Mouse (Mus musculus): ENCODE results near the gene Olfr477.
"Not testable (repeated sequence)": the region's sequence is repeated elsewhere in the genome, so short reads cannot be mapped to it uniquely, and the experiment has no call there.

Gene Olfr477

DNA sequence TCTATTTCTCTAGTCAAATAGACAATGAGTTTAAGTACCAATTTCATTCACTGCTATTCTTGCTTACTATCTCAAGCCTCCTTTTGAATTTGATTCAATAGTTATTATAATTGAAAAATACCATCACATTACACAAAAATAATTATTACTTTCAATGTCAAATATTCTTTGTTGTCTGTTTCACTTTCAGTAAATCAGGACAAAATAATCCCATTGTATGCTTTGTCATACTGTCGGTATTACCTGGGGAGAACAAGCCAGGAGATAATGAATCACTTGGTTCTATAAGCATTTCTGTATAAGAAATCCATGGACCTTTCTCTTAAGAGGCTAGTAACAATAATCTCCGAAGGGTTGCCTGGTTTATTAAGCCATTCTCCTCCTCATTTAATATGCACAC lies at the start of gene Olfr477:
Gene Olfr477 (plus strand): TSS at position 301 of the 400 bp plus-strand sequence.
- DNase-seq (ENCODE audit: low spot score), result no peak

- not testable (repeated sequence) for DNase-seq (ENCODE audit: low spot score)
Measured at GRCm38 (mm10) chr7:107952539-107952938, 34.0 kb upstream of the Olfr477 start.

- DNase-seq (ENCODE audit: low spot score), result no peak
Measured at GRCm38 (mm10) chr7:107954343-107954742, 32.1 kb upstream of the Olfr477 start, which contains the start of gene Olfr474. Olfr474 (plus strand) TSS chr7:107954643.

DNA sequence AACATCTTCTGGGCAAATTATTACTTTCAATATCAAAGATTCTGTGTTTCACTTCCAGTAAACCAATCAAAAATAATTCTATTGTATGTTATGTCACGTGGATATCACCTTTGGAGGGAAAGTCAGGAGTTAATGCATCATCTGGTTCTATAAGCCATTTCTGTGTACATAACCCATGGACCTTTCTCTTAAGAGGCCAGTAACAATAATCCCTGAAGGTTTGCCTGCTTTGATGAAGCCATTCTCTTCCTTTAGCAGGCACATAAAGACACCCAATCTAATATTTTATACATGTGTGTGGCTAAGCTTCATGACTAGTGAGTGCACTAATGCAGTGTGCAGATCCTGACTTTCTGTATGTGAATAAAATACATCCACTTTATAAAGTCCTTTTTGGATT lies 22.0 kb upstream of the Olfr477 start, which contains the start of gene Olfr476:
Gene Olfr476 (plus strand): TSS at position 301 of the 400 bp plus-strand sequence.
- DNase-seq (ENCODE audit: low spot score), result no peak

GRCm38 (mm10) chr7:108014256-108014655 lies 27.8 kb downstream of the Olfr477 start:
- not testable (repeated sequence) for DNase-seq (ENCODE audit: low spot score)

GRCm38 (mm10) chr7:108033889-108034288 lies 47.4 kb downstream of the Olfr477 start, which contains the start of gene Olfr478:
Olfr478 (minus strand) TSS chr7:108033989.
- no peak for DNase-seq (ENCODE audit: low spot score)

All from T-cell, adult 2 months (primary cell).